Mouse (Mus musculus) left cerebral cortex, adult 8-10 months (tissue): ENCODE data around the gene Sdf2. TPM values are rescaled to one million over a fixed set of nuclear protein-coding genes. Genes with fewer than 3 reads are reported as not detected.

Source experiments
- DNase-seq, 2 experiments: peaks; one replicate each; pipeline ENCODE4 v3.0.0; 2022; ENCODE audit warnings: low spot score in 2 of 2
- total RNA-seq, 4 experiments: library from RNA; stranded (reverse); gene quantifications; 2 replicates each; pipeline ENCODE4 v1.2.4; 2022

The Sdf2 gene
- 10 to 100 TPM; 54.1 to 66.1 (median 59.1) TPM for total RNA-seq

DNA sequence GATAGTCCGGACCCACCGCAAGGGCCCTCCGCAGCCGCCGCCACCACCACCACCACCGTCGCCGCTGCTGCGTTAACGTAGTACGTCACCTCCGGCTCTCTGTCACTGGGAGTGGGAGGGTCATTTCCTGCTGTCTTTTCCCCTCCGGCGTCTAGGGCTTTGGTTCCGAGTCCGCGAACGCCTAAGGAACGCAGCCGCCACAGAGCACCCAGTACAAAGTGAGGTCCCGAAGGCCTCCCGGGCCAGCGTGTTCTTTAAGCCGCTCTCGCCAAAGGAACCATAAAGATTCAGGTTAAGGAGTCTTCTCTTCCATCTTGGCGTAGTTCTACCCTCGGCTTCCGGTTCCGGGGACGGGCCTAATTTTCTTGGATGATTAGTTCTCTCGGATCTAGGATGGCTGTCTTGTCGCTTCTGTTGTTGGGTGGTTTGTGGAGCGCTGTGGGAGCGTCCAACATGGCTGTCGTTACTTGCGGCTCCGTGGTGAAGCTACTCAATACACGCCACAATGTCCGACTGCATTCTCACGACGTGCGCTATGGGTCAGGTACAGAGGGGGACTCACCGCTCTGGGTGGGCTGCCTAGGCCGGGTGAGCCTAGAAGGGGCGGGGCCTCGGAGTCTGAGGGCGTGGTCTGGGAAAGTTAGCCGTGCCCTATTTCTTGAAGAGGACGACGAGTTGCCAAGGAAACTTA, at the start of gene Sdf2, which contains the start of gene Supt6:
Sdf2 (plus strand) TSS at position 120 of the 691 bp plus-strand sequence.
Supt6 (minus strand) TSS at position 361 of the 691 bp plus-strand sequence.
- DNase-seq: peak; percentile 75 to 84

DNA sequence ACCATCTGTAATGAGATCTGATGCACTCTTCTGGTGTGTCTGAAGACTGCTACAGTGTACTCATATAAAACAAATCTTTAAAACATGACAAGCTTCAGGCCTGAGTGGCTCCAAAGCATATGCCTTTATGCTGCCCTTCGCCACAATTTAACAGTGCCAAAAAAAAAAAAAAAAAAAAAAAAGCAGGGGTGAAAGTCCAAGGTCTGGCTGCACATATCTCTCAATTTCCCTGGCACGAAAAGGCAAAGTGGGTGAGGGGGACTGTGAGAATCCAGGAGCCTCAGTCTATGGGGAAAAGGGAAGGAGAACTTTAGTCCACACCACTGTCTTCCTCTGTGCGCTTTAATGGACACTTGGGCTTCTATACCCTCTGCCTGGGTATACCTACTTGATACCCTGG, 43.2 kb upstream of the Sdf2 start:
- no peak for DNase-seq

DNA sequence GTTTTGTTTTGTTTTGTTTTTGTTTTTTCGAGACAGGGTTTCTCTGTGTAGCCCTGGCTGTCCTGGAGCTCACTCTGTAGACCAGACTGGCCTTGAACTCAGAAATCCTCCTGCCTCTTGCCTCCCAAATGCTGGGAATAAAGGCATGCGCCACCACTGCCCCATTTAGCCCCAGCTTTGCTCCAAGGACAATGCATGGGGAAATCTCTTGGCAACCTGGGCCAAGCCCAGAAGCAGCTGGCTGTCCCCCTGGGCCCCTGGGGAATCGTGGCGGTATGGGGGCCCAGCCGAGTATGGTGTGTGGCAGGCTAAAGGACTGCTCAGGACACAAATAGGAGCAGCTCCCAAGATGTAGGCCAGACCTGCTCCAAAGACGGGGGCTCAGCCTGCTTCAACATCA, 41.3 kb upstream of the Sdf2 start:
- DNase-seq: no peak

DNA sequence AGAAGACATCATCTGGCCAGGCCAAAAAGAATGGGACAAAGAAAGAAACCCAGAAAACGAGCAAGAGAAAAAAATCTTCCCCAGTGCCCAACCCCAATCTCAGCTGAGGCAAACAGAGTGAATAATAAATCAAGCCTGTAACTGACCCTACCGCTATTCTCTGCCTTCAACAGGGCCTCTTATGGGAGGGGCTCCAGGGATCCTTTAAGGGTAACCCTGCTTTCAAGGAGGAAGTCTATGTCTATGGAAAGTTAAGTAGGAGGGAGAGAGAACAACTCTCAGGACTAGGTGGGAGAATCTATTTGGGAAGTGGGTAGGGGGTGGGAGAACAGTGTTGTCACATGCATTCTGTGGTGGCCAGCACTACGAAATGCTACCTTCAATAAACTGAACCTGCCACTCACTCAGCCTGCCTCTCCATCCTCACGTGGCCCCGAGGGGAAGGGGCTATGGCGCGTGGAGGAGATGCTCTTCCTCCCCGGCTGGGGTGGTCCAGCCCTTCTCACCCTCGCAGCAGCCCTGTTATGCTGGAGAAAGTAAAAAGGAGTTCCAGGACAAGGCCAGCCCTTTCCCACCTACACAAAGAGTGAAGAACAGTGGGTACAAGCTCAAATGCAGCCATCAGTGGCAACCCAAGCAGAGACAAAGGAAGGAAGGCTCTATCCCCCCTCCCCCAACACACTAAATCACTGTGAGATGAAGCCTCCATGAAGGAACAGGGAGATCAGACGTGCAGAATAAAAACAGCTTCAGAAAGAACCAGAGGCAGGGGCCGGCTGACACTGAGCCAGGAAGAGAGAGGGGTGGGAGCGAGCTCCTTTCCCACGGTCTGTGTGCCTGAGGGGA, 40.0 kb upstream of the Sdf2 start:
- DNase-seq: no peak

DNA sequence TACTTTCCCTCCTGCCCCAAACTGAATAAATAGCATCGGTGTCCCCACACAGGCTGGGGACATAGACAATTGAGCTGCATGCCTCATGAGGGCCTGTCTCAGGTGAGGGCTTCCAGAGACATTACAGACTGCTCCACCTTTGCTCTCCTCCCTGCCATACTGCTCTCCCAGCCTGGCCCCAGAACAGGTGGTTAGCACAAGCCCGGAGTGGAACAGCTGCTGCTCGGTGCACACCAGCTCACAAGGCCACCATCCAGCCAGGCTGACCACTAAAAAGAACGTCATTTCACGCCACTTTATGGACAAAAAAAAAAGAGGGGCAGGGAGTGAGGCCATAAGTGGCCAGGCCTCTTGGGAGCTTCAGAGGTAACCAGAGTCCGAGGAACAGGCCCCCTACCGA, 38.4 kb upstream of the Sdf2 start:
- no peak for DNase-seq

DNA sequence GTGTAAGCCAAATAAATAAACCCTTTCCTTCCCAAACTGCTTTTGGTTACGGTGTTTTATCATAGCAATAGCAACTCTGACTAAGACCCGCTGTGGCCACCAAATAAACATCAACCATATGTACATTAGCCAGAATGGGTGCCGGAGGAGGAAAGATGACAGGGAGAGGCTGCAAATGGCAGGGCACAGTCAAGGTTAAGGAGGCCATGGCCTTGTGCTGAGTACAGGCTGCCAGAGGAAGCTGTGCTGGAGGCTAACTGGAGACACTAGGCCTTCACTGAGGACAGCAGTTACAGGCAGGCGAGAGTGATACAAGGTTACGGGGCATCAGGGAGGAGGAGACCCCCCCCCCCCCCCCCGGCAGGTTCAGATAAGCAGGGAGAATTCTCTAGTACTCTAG, 35.7 kb upstream of the Sdf2 start:
- DNase-seq: no peak

DNA sequence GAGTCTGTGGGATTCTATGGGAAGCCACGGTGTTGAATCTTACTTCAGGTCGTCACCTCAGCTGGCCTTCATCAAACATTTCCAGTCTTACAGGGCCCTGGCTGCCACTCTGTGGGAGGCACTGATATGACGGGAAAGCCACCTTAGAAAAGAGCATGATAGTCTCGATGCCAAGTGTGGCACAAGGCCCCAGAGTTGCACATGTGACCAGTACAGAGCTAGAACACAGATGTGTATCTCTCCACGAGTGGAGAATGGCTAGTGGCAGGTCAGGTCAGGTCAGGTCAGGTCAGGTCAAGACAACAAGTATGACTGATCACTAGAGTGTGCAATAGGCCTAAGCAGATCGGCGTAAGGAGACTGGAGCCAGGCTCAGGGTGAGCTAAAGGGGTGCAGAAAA, 34.9 kb upstream of the Sdf2 start:
- no peak for DNase-seq

DNA sequence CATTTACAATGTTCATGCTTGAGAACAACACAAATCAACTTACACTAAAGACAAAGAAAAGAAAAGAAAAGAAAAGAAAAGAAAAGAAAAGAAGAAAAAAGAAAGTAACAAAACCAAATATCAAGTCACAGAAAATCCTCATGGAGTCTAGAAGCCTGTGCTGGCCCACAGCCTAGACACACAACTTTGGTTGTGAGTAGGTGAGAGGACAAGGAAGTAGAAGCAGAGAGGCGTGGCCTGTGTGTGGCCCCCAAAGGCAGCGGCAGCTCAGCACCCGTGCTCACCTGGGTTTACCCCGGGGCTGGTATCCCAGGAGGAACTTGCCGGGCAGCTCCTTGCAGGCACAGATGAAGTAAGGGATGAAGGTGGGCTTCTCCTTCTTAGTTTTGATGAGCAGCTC, 34.0 kb upstream of the Sdf2 start:
- no peak for DNase-seq

DNA sequence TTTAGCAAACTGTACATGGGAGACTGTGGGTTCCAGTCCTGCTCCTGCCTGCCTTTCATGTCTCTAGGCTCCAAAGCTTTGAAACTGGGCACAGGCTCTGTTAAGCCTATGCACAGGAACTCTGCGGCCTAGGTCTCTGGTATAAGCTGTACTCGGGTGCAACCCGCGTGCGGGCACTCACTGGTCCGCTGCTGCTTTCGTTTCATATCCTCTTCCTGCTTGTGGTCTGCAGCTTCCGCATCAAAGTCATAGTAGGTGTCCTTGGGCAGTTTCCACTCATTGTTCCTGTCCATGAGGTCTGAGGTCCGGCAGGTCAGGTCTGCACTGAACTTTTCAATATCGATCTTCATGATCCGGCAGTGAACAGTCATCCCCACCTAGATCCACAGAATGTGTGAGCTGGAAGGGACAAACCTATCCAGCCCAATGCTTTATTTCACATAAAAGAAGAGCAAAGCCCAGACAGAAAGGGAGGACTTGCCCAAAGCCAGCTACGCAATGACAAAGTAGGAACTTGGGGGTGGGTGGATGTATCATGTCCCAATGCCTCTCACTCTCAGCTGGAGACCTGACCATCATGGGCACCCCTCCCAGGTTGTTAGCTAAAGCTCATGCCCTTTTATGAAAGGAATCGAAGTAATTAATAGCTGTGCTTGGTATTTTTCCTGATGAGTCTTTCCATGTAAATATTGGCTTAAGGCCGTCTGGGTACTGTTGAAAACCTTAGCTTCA, 32.3 kb upstream of the Sdf2 start:
- DNase-seq: no peak

DNA sequence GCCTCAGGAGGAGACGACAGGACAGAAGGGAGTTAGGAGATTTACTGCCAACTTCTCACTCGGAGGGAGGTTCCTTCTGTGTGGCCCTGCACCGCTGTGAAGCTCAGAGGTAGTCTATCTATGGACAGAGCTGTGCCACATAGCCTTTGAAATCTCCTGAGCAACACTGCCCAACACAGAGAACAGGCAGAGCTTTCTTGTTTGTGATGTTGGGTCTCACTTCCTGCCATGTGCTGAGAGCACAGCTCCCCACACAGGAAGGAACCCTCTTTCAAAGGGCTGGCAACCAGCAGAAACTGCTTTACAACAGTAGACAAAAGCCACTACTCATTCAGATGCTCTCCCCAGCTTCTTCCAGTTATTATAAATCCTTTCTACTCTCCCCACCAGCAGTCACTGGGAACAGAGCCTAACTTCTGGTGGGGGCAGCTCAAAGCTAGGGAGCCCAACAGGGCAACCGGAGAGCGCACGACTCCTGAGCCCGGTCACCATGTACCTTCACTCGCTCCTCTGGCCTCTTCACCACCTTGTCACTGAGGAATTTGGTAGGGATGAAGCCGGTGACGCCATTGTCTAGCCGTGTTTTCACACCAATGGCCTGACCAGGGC, 29.7 kb upstream of the Sdf2 start:
- no peak for DNase-seq

DNA sequence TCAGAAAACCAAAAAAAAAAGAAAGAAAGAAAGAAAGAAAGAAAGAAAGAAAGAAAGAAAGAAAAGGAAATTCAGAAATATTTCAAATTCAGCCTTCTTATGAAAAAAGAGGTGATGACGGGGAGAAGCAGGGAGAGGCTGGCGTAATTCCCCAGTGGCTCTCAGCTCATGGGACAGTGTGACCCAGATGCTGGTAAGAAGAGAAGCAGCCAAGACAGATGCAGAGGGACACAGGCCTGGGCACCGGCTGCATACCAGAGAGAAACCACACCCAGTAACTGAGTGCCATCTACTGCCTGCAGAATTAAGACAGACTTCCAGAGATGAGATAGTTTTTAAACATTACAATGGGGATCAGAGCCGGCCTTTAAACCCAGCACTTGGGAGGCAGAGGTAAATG, 22.0 kb upstream of the Sdf2 start:
- no peak for DNase-seq

DNA sequence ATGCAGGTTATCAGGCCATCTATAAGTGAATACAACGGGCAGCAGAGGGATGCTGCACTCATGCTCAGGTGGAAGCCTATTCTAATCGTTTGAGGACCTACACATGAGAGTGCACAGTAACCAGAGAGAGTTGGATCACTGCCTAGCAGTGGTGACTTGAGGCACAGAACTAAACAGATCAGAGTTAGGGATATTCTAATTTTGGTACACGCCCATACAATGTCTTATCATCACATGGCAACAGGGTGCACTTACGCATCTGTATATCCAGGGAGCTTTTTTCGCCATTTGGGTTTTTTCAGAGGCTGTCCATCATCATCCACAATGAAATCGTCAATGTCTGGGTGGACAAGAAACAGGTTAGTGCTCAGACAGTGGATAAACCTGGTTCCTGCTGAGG, 14.0 kb upstream of the Sdf2 start:
- DNase-seq: no peak

DNA sequence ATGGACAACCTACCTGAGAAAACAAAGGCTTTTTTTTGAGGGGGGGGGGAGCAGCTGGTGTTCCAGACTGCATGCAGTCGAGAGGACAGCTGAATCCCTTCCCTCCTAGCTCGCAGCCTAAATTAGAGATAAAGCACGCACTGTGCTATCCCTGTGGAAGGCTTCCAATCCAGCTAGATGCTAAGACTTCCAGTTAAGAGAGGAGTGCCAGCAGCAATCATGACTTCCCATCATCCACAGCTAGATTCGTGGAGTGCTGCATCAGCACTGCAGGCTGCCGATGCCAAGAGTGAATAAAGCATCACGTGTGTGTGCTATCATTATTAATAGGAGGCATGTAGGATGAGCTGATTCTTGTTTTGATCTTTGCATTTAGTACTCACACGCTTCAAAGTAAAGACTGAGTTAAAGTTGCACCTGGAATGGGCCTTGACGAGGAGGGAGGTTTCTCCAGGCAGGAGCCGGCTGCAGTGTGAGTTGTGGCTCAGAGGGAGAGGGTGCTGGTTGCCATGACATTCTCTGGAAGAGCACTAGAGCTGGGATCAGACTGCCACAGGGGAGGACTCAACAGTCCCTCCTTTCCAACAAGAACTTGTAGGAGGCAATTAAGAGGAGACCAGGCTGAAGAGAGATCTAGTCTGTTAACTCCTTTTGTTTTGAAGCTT, 5.2 kb upstream of the Sdf2 start:
- peak; percentile 12 to 58 for DNase-seq

DNA sequence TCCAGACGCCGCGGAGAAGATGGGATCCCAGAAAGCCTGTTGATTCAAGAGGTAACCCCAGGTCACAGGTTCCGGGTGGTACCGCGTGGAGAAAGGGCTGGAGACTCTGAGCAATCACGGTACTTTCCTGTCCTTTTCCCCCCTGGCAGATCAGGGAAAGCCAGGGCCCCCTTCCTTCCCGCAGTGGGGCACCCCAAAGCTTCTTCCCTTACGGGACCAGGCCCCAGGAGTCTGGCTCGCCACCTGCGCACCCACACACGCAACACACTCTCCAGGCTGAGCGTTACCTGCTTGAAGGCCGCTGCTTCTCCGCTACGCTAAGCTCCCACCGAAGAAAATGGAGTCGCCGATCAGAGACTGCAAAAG, 302 bp upstream of the Sdf2 start:
- DNase-seq: no peak

DNA sequence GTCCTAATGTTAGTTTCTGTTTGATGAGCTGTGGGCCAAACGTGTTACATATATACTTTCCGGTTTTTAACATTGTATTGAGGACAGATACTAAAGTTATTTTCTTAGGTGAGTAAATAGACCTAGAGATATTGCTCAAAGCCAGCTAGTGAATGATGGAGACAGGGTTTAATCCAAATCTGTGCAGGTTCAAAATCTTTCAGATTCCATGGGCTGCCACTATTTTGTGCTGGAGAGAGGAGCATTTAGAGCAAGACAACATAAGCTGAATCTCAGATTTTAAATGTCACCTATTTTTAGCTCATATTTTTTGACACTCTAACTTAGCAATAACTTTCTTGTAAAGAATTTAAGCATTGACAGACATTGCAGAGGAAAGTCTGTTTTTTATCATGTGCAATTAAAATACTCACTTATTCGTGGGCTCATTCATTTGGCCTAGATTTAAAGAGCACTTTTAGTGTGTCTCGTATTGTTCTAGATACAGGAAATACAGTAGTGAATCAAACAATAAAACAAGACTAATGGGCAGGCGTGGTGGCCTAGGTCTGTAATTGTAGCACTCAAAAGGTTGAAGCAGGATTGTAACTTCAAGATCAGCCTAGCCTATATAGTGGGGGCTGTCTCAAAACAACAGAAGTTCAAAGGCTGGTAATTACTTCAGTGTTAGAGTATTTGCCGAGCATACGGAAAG, 919 bp downstream of the Sdf2 start:
- DNase-seq: no peak

DNA sequence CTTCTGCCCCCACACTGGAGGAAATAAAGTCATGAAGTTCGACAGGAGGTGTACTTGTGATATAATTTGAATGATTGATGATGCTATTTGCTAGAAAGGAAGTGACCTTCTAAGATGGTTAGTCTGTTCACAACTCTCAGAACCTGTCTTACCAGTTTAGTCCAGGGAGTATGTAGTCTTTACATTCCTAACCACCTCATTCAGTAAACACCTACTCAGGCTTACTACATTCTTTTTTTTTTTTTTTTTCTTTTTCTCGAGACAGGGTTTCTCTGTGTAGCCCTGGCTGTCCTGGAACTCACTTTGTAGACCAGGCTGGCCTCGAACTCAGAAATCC, 1.4 kb downstream of the Sdf2 start:
- DNase-seq: no peak

DNA sequence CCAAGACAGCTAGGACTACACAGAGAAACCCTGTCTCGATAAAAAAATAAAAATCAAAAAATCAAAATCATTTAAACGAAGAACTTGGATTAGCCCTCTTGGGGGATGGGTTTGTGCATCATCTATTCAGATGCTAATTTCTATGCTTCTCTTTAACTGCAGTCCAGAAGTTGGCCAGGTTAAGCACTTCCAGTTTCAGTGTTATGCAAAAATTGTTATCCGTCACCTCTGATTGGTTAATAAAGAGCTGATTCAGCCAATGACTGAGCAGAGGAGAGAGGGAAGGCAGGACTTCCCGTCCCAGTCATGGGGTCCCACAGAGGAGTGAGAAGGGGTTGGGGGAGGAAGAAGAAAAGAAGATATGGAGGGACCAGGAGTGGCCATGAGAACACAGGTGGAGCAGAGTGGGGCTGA, 2.2 kb downstream of the Sdf2 start:
- DNase-seq: no peak

DNA sequence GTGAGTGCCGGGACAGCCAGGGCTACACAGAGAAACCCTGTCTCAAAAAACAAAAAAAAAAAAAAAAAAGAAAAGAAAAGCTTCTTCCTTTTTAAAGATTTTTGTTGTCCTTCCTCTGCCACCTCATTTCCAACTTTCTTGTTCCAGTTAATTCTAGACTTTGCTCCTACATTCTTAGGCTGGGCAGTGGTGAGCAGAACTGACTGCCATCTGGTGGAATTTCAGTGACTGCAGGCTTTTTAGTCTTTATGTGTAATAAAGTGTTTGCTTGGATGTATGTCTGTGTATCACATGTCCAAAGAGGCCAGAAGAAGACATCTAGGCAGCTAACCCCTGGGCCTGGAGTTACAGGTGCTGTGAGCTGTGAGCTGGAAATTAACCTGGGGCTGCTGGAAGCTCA, 11.1 kb downstream of the Sdf2 start:
- DNase-seq: no peak

DNA sequence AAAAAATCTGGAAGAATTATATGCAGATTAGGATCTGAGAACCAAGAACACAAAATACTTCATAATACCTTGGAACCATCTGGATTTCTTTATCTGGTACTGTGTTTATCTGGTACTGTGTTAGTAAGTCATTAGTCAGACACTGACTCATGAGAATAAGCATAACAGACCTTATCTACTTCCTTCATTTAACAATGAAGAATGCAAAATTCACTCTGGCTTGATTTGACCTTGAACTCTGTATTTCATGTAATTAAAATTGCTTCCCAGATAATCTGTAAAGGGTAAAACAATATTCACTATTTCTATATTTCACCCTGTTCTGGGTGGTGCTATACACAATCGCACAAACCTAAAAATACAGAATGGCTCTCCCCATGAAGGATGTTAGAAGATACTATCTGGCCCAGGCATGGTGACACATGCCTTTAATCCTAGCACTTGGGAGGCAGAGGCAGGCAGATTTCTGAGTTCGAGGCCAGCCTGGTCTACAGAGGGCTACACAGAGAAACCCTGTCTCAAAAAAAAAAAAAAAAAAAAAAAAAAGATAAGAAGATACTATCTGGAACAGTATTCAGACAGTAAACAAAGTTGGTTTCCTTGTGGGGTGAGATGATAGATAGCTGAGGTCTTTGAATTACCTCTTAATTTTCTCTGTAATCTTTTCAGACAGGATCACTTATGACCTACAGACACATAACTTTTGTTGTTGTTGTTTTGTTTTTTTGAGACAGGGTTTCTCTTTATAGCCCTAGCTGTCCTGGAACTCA, 15.1 kb downstream of the Sdf2 start:
- no peak for DNase-seq
